Mouse (Mus musculus): ENCODE measurements at regions not wholly inside any gene's neighbourhood (a gene's known extent, or its start where the extent isn't known, plus 50 kb on each side); places are given as distances from the start of the nearest gene placed in this dataset.
A peak's percentile ranks its signal among the peaks of the same experiment; 100 is the strongest.

DNA sequence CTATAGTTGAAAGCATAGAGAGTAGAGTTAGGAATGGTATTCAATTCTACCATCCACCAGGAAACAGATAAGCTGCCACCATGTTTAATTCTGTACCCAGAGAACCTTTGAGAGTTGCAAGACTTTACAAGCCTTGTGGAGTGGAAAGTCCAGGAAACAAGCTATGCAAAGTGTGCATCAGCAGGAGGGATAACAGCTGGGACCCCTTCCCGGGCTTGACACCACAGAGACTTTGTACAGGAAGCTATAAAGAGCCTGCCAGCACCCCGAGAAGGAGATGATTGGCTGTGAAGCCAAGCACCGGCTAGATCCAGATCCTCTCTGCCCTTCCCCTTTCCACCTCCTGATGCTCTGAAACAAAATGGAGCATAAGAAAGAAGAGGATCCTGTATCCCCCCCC, 188.8 kb downstream of the Sp3 start:
- Histone ChIP-seq H3K4me1 (ENCODE audit: control insufficient read depth, insufficient read depth, insufficient read length, low read length) (peaks cover 10% of the 10 kb centered on the region; the same call in 1 of the 2 replicates), H3K4me3 (ENCODE audit: low read depth, low read length) (no peak overlapping the region), H3K27ac (ENCODE audit: insufficient read depth, low read depth, low read length) (no peak overlapping the region), H3K36me3 (ENCODE audit: control insufficient read depth, insufficient read depth, low read length) (no peaks in the 10 kb centered on the region), H3K27me3 (ENCODE audit: control insufficient read depth, insufficient read depth, low read length) (no peaks in the 10 kb centered on the region)
- 57% methylated on average over 3 of the region's 3 CpGs for WGBS
- TF ChIP-seq CTCF (IDR thresholded peaks at IDR 0.05; ENCODE audit: extremely low read depth, insufficient read length, insufficient replicate concordance, low read depth, low read length) = no peak
- no peak for TF ChIP-seq POLR2A (IDR thresholded peaks at IDR 0.05; ENCODE audit: low read depth, low read length)

DNA sequence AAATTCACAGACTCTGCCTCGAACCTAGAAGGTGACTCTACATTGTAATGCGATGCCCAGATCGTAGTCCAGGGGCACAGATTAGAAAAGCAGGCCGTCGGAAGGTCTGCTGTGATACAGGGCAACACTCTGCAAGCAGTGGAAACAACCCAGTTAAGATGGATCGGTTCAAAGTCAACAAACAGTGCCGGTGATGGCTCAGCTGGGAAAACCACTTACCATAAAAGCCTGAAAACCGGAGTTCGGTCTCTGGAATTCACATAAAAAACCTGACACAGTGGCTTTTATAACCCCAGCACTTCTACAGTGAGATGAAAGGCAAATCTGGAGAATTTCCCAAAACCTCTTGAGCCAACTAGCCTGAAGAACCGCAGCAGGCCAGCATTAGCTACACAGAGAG, 186.8 kb downstream of the Sp3 start:
- WGBS = 68% methylated on average over 10 of the region's 10 CpGs
- Histone ChIP-seq H3K36me3 (ENCODE audit: control insufficient read depth, insufficient read depth, low read length) (no peaks in the 10 kb centered on the region), H3K4me1 (ENCODE audit: control insufficient read depth, insufficient read depth, insufficient read length, low read length) (peaks cover 9% of the 10 kb centered on the region; the same call in 1 of the 2 replicates), H3K4me3 (ENCODE audit: low read depth, low read length) (no peak overlapping the region), H3K27me3 (ENCODE audit: control insufficient read depth, insufficient read depth, low read length) (no peaks in the 10 kb centered on the region), H3K27ac (ENCODE audit: insufficient read depth, low read depth, low read length) (no peak overlapping the region)
- TF ChIP-seq POLR2A (IDR thresholded peaks at IDR 0.05; ENCODE audit: low read depth, low read length) (no peak), CTCF (IDR thresholded peaks at IDR 0.05; ENCODE audit: extremely low read depth, insufficient read length, insufficient replicate concordance, low read depth, low read length) (no peak)

DNA sequence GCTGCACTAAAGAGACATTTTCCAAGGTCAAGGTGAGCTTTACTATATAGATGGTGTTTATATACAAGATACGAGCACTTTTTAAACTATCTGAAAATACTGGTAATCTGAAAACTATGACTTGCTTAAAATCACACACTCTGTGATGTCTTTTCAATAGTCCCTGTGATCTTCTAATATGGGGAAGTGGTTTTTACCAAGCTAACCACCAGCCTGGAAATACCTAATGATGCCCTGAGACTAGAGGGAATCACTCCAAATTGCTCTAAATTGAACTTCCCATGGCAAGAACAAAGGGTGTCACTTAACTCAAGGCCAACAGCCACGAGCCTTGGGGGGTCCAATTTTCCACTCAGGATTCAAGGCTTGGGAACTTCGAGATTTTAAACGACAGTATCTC, 185.7 kb downstream of the Sp3 start:
- Histone ChIP-seq H3K4me3 (ENCODE audit: low read depth, low read length) (no peak overlapping the region), H3K36me3 (ENCODE audit: control insufficient read depth, insufficient read depth, low read length) (no peaks in the 10 kb centered on the region), H3K27ac (ENCODE audit: insufficient read depth, low read depth, low read length) (no peak overlapping the region), H3K4me1 (ENCODE audit: control insufficient read depth, insufficient read depth, insufficient read length, low read length) (peaks cover 3% of the 10 kb centered on the region; the same call in 1 of the 2 replicates), H3K27me3 (ENCODE audit: control insufficient read depth, insufficient read depth, low read length) (no peaks in the 10 kb centered on the region)
- WGBS = 83% methylated on average over 4 of the region's 4 CpGs
- TF ChIP-seq POLR2A (IDR thresholded peaks at IDR 0.05; ENCODE audit: low read depth, low read length) = no peak
- TF ChIP-seq CTCF (IDR thresholded peaks at IDR 0.05; ENCODE audit: extremely low read depth, insufficient read length, insufficient replicate concordance, low read depth, low read length) = no peak

DNA sequence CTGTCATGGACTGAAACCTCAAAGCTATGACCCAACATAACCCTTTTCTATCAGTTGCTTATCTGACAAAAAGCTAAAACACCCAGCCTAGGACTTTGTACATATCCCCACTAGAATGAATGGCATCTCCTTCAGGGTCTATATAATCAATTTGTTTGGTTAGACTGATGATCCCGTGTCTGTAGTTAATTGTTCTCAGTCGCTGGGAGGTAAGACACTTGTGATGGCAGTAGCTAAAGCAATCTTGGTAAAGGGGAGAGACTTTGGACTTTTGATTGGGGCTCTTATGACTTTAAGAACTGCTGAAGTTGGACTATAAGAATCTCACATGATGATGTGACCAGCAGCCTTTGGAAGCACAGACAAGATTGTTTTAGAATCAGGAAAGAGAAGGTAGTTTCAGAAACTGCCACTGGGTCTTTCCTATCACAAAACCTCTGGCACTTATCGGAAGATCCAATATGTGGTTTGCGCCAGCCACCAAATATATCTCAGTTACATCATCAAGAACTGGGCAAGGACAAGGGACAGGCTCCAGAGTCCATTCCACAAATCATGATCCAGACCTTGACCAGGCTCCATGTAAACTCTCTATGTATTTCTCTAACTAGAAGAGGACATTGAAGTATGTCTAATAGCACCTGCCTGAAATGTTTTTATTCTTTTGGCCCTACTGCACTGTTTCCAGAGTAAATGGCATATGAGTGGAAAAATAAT, 183.1 kb downstream of the Sp3 start:
- no peak overlapping the region for H3K4me3 ChIP-seq (ENCODE audit: low read depth, low read length)
- no peaks in the 10 kb centered on the region for H3K36me3 ChIP-seq (ENCODE audit: control insufficient read depth, insufficient read depth, low read length)
- H3K27ac ChIP-seq (ENCODE audit: insufficient read depth, low read depth, low read length) = peak overlapping the region; percentile 78
- H3K4me1 ChIP-seq (ENCODE audit: control insufficient read depth, insufficient read depth, insufficient read length, low read length) = peaks cover 7% of the 10 kb centered on the region
- no peak for TF ChIP-seq POLR2A (IDR thresholded peaks at IDR 0.05; ENCODE audit: low read depth, low read length)
- TF ChIP-seq CTCF (IDR thresholded peaks at IDR 0.05; ENCODE audit: extremely low read depth, insufficient read length, insufficient replicate concordance, low read depth, low read length) = no peak
- no peaks in the 10 kb centered on the region for H3K27me3 ChIP-seq (ENCODE audit: control insufficient read depth, insufficient read depth, low read length)
- WGBS = 37% methylated on average over 4 of the region's 4 CpGs

DNA sequence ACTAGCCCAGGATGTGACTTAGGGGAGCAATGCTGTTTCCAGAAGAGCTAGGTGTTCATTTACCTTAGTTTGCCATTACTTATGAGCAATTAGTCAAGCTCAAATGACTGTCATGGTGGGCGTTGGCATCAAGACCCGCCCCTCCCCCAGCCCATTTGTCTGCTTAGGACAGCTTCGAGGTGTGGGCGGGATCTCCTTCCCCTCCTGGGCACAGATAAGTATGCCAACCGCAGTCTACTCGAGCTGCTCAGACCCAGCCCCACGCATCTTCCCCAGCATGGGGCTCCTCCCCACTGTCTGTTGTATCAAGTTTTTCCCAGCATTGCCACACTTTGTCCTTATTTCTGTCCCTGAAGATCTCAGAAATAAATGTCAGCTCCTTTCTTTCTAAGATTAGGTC, 179.6 kb downstream of the Sp3 start:
- Histone ChIP-seq H3K36me3 (ENCODE audit: control insufficient read depth, insufficient read depth, low read length) (no peaks in the 10 kb centered on the region), H3K4me1 (ENCODE audit: control insufficient read depth, insufficient read depth, insufficient read length, low read length) (peaks cover 7% of the 10 kb centered on the region), H3K27ac (ENCODE audit: insufficient read depth, low read depth, low read length) (no peak overlapping the region), H3K4me3 (ENCODE audit: low read depth, low read length) (no peak overlapping the region), H3K27me3 (ENCODE audit: control insufficient read depth, insufficient read depth, low read length) (no peaks in the 10 kb centered on the region)
- 55% methylated on average over 7 of the region's 7 CpGs for WGBS
- TF ChIP-seq CTCF (IDR thresholded peaks at IDR 0.05; ENCODE audit: extremely low read depth, insufficient read length, insufficient replicate concordance, low read depth, low read length) (no peak), POLR2A (IDR thresholded peaks at IDR 0.05; ENCODE audit: low read depth, low read length) (no peak)

DNA sequence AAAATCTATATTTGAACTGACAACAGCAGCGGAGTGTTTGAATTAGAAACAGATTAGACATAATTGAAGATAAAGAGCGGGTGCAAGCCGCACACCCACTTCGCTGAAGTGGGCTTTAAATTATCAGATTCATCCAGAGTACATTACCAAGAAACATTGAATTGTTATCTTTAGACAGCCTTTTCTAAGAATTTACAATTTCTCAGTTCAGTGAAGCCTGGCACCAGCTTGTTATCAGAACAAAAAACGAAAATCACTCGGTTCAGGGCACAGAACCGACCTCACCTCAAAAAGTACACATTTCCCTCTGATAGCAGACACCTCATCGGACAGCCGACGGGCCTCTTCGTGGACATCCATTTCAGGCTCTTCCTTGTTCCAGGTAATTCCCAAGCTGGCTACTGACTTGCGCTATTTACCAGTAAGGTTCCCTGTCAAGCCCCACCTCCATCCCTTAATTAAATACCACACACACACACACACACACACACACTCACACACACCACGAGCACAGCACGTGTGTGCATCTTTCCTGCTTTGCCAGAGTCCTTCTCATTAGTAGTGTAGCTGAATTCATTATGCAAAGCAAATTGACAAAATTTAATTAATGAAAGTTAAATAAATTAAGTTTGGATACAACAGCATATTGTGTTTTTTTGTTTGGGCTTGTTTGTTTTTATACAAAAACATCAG, 166.8 kb downstream of the Sp3 start:
- 32% methylated on average over 14 of the region's 14 CpGs for WGBS
- H3K27me3 ChIP-seq (ENCODE audit: control insufficient read depth, insufficient read depth, low read length) = no peaks in the 10 kb centered on the region
- H3K36me3 ChIP-seq (ENCODE audit: control insufficient read depth, insufficient read depth, low read length) = no peaks in the 10 kb centered on the region
- TF ChIP-seq CTCF (IDR thresholded peaks at IDR 0.05; ENCODE audit: extremely low read depth, insufficient read length, insufficient replicate concordance, low read depth, low read length) = no peak
- TF ChIP-seq POLR2A (IDR thresholded peaks at IDR 0.05; ENCODE audit: low read depth, low read length) = no peak
- H3K4me3 ChIP-seq (ENCODE audit: low read depth, low read length) = no peak overlapping the region
- H3K27ac ChIP-seq (ENCODE audit: insufficient read depth, low read depth, low read length) = no peak overlapping the region
- no peaks in the 10 kb centered on the region for H3K4me1 ChIP-seq (ENCODE audit: control insufficient read depth, insufficient read depth, insufficient read length, low read length)

DNA sequence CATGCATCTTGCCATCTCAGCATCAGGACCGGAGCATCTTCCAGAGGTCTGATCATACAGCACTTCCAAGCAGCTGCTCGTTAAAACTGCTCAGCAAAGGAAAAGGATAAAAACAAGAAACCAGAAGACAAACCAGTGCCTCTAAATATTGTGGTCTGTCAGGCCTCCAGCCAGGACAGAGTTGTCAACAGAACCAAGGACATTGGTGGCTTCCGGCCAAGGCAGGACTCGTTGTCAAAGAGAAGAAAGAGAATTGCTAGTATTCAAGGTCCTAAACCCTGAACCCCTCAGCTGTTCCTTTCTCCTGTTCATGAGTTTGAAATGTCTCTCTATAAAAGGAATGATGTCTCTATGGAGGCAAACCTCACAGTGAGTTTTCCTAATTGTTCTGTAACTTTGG, 155.0 kb downstream of the Sp3 start:
- Histone ChIP-seq H3K4me1 (ENCODE audit: control insufficient read depth, insufficient read depth, insufficient read length, low read length) (no peaks in the 10 kb centered on the region), H3K27ac (ENCODE audit: insufficient read depth, low read depth, low read length) (no peak overlapping the region), H3K27me3 (ENCODE audit: control insufficient read depth, insufficient read depth, low read length) (no peaks in the 10 kb centered on the region), H3K4me3 (ENCODE audit: low read depth, low read length) (no peak overlapping the region), H3K36me3 (ENCODE audit: control insufficient read depth, insufficient read depth, low read length) (no peaks in the 10 kb centered on the region)
- no peak for TF ChIP-seq CTCF (IDR thresholded peaks at IDR 0.05; ENCODE audit: extremely low read depth, insufficient read length, insufficient replicate concordance, low read depth, low read length)
- TF ChIP-seq POLR2A (IDR thresholded peaks at IDR 0.05; ENCODE audit: low read depth, low read length) = no peak
- WGBS = 62% methylated on average over 4 of the region's 4 CpGs

All from small intestine, adult 2 months (tissue).